Mouse (Mus musculus) C2C12 (cell line): ENCODE measurements at regions not wholly inside any gene's neighbourhood (a gene's known extent, or its start where the extent isn't known, plus 50 kb on each side); places are given as distances from the start of the nearest gene placed in this dataset.

Experiments used
- H3K27me3 ChIP-seq: one replicate; pipeline ENCODE4 v1.6.1; 2011; ENCODE audit not compliant: control insufficient read depth, insufficient read depth, insufficient read length
- H3K36me3 ChIP-seq: one replicate; pipeline ENCODE4 v1.6.1; 2011; ENCODE audit not compliant: control insufficient read depth, insufficient read depth
- H3K4me3 ChIP-seq: one replicate; pipeline ENCODE4 v1.5.1; 2011; ENCODE audit warnings: mild to moderate bottlenecking, control low read depth; ENCODE audit not compliant: poor library complexity, insufficient read depth, severe bottlenecking
- H3K79me2 ChIP-seq: one replicate; pipeline ENCODE4 v1.6.1; 2011; ENCODE audit not compliant: control insufficient read depth, insufficient read depth
- H3K79me3 ChIP-seq: one replicate; pipeline ENCODE4 v1.6.1; 2011; ENCODE audit warnings: low read depth, control low read depth
- H3ac ChIP-seq: one replicate; pipeline ENCODE3; 2011; ENCODE audit warnings: low read depth; ENCODE audit not compliant: control insufficient read depth, insufficient read length
- CEBPB ChIP-seq: IDR thresholded peaks from one replicate; pipeline ENCODE4 v1.6.1; 2011; ENCODE audit warnings: low read depth, mild to moderate bottlenecking, control low read depth, moderate library complexity
- CTCF ChIP-seq: IDR thresholded peaks from one replicate; pipeline ENCODE4 v1.5.1; 2011; ENCODE audit not compliant: control insufficient read depth, insufficient read depth, insufficient read length
- FOSL1 ChIP-seq: IDR thresholded peaks from one replicate; pipeline ENCODE4 v1.8.0; 2011; ENCODE audit warnings: mild to moderate bottlenecking, low read length; ENCODE audit not compliant: poor library complexity, insufficient read depth, severe bottlenecking
- MAX ChIP-seq: IDR thresholded peaks from one replicate; pipeline ENCODE4 v1.6.1; 2011; ENCODE audit warnings: mild to moderate bottlenecking, control low read depth
- MYOD1 ChIP-seq: IDR thresholded peaks from one replicate; pipeline ENCODE4 v1.6.1; 2011; ENCODE audit warnings: low read depth; ENCODE audit not compliant: control insufficient read depth, insufficient read length
- MYOG ChIP-seq: IDR thresholded peaks from one replicate; pipeline ENCODE4 v1.6.1; 2011; ENCODE audit not compliant: control insufficient read depth, insufficient read length; ENCODE audit errors: extremely low read depth
- USF1 ChIP-seq: IDR thresholded peaks from one replicate; pipeline ENCODE4 v1.6.1; 2011; ENCODE audit warnings: low read depth, mild to moderate bottlenecking, control low read depth, moderate library complexity

DNA sequence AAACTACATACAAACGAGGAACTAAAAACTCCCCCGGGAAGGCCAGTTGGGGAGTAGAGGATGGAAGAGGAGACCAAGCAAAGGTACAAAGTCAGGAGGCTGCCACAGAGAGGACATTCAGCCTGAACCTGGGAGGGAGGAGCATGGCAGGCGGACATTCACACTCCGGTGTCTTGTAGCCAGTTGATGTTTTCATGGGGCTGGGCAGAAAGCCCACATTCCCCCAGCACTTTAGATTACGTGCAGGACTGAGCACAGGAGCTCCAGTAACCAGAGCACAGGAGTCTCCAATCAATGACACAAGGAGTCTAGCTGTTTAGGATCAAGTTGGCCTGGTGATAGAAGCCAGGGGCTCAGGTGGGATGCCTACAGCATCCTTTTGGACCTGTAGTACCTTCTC lies 360.1 kb downstream of the Pdcd6ip start:
- H3K79me3 ChIP-seq = no peaks in the 10 kb centered on the region
- no peaks in the 10 kb centered on the region for H3K36me3 ChIP-seq
- H3K27me3 ChIP-seq = no peaks in the 10 kb centered on the region
- H3K4me3 ChIP-seq = no peak overlapping the region
- no peaks in the 10 kb centered on the region for H3K79me2 ChIP-seq
- no peak for TF ChIP-seq CEBPB
- no peak for TF ChIP-seq CTCF
- H3ac ChIP-seq = no peak overlapping the region

- Histone ChIP-seq H3ac (no peak overlapping the region), H3K27me3 (no peaks in the 10 kb centered on the region), H3K79me3 (no peaks in the 10 kb centered on the region), H3K4me3 (no peak overlapping the region), H3K36me3 (no peaks in the 10 kb centered on the region), H3K79me2 (no peaks in the 10 kb centered on the region)
- TF ChIP-seq CEBPB = no peak
- no peak for TF ChIP-seq MAX
- TF ChIP-seq USF1 = no peak
- TF ChIP-seq MYOD1 = no peak
- no peak for TF ChIP-seq MYOG
- no peak for TF ChIP-seq FOSL1
- no peak for TF ChIP-seq CTCF
Observed at GRCm38 (mm10) chr9:113346531-113346930, 361.5 kb downstream of the Pdcd6ip start.

DNA sequence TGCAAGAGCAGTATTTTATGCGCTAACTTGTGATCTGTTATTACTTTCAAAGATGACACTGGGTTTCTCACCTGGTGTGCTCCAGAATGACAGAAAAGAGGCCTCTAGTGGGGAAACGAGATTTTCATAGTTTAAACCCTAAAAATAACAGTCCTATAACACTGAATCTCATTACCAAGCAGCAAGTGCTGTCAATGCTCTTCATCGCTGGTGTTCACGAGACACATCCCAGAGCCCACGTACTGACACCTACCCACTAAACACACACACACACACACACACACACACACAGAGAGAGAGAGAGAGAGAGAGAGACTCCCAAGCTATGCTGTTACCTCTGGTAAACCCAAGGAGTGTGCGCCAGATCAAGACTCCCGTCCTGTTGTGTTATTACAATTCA lies 365.9 kb downstream of the Pdcd6ip start:
- H3ac ChIP-seq = no peak overlapping the region
- TF ChIP-seq USF1 = no peak
- no peak for TF ChIP-seq MYOG

GRCm38 (mm10) chr9:113340838-113341237 lies 367.2 kb downstream of the Pdcd6ip start:
- H3K27me3 ChIP-seq = no peaks in the 10 kb centered on the region
- H3K79me3 ChIP-seq = no peaks in the 10 kb centered on the region
- TF ChIP-seq MYOG (no peak), MYOD1 (no peak), USF1 (no peak), FOSL1 (no peak), CTCF (no peak), MAX (no peak), CEBPB (no peak)
- no peaks in the 10 kb centered on the region for H3K79me2 ChIP-seq
- H3ac ChIP-seq = no peak overlapping the region
- no peak overlapping the region for H3K4me3 ChIP-seq
- no peaks in the 10 kb centered on the region for H3K36me3 ChIP-seq

More for the DNA sequence above, 365.9 kb downstream of the Pdcd6ip start:
- Histone ChIP-seq H3K27me3 (no peaks in the 10 kb centered on the region), H3K36me3 (no peaks in the 10 kb centered on the region), H3K79me3 (no peaks in the 10 kb centered on the region), H3K4me3 (no peak overlapping the region), H3K79me2 (no peaks in the 10 kb centered on the region)

GRCm38 (mm10) chr9:113340036-113340435 lies 368.0 kb downstream of the Pdcd6ip start:
- TF ChIP-seq CEBPB = no peak
- no peak for TF ChIP-seq MYOG
- H3ac ChIP-seq = no peak overlapping the region
- H3K79me2 ChIP-seq = no peaks in the 10 kb centered on the region
- no peaks in the 10 kb centered on the region for H3K79me3 ChIP-seq
- no peaks in the 10 kb centered on the region for H3K27me3 ChIP-seq
- no peak overlapping the region for H3K4me3 ChIP-seq
- H3K36me3 ChIP-seq = no peaks in the 10 kb centered on the region

DNA sequence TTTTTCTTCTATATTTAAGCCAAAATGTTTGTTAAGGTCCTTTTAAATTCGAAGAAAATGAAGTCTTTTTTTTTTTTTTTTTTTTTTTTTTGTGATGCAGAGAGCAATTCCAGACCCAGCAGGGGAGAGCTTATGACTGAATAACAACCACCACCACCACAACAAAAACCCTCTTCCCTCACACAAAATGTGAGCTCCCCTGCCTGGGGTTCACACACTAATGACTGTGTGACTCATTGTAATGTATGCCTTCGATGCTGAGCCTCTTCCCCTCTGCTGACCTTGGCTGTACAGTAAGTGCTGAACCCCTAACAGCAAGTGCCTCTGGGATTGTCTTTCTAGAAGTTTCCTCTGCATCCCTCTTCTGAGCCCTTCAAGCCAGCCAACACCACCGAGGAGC lies 383.6 kb downstream of the Pdcd6ip start:
- TF ChIP-seq CTCF = no peak
- no peak for TF ChIP-seq USF1
- TF ChIP-seq MYOD1 = no peak
- TF ChIP-seq MYOG = no peak
- TF ChIP-seq CEBPB = no peak
- no peak for TF ChIP-seq MAX
- TF ChIP-seq FOSL1 = no peak
- Histone ChIP-seq H3K4me3 (no peak overlapping the region), H3K79me3 (no peaks in the 10 kb centered on the region), H3ac (no peak overlapping the region), H3K27me3 (no peaks in the 10 kb centered on the region), H3K79me2 (no peaks in the 10 kb centered on the region), H3K36me3 (no peaks in the 10 kb centered on the region)
